Mouse (Mus musculus): ENCODE measurements around the gene Zfp385c.
"Not testable (repeated sequence)": the region's sequence is repeated elsewhere in the genome, so short reads cannot be mapped to it uniquely, and the experiment has no call there.

Gene Zfp385c

DNA sequence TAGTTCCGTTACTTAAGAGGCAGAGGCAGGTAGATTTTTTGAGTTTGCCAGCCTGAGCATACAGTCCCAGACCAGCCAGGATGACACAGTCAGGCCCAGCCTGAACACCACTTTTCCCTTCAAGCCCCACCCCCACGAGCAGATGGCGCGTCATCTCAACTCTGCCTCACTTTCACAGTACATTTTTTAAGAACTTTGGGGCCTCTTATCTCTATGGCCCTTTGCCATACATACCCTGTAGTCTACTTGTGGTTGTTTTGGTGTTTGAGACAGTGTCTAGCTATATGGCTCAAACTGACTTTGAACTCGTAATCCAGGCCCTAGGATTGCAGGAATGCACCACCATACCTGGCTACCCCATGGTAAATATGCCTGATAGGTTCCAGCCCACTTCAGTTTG lies 64.2 kb downstream of the Zfp385c start:
- in situ Hi-C loops (cut with MboI, MseI), result no loop called here

DNA sequence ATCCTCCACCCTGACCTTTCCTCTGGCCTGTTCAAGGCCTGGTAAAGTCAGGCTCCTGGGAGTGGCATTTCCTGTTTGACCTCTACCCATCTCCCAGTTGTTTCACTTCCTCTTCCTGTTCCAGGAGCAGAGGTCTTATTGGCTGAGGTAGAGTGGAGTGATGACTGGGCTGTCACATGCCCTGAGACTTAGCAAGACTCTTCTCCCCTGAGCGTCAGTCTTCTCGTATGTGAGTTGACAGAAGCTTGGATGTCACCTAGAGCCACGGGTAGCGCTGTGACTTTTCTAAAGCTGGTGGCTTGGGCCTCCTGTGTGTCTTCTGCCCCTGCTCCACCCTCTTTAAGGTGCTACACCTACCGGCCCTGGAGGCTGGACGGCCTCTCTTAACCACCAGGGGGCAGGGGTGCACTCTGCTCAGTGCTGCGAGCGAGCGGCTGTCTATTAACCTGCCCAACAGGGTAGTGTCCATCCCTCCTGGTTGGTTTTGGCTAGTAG lies 65.5 kb downstream of the Zfp385c start:
- in situ Hi-C loops (cut with MboI, MseI), result no loop called here

DNA sequence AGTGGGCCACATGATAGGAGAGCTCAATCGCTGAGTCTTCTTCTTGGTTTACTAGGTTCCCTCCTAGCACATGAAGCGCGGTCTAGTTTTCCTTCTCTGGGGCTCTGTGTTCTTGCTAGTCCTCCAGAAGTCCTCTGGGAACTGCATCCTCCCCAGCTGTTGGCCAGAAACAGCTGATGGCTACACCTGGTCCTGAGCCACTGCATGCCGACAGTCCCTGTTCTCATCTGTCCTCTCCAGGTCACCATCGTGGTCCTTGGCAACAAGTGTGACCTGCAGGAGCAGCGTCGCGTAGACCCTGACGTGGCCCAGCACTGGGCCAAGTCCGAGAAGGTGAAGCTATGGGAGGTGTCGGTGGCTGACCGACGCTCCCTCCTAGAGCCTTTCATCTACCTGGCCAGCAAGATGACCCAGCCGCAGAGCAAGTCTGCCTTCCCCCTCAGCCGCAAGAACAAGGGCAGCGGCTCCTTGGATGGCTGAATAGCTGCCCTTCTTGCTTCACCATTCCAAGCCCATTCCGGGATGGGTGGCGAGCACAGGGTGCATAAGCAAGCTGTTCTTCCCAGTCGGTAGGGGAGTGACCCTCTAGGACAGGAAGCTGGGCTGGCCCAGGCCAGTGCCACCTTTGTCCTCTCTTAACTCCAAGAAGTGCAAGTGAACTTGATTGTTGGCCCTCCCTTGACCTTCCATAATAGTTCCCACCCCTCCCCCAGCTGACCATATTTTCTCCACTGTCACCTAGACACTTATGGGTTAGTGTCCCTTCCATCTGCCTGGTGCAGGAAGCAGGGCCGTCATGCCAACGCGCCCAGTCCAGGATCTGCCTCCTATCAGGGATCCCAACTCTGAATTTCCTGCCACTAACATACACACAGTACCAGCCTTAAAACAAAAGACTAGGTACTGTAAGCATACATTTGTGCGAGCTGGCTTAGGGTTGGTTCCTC lies 66.2 kb downstream of the Zfp385c start:
- in situ Hi-C loops (cut with MboI, MseI), result no loop called here

DNA sequence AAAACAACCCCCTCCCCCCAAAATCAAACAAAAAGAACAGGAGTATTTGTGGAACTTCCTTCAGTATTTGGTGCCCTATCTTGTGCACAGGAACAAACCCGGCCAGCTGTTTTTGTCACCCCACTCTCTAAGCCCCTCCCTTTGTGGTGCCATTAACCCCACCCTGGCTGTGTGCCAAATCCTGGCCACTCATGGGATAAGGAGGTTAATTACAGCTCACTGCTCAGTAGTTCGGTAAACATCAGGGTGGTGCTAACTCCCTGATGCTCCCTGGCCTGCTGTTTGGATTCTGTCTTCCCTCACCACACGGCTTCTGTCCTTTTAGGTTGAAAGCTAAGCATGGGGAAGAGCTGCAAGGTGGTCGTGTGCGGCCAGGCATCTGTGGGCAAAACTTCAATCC lies 68.4 kb downstream of the Zfp385c start:
- in situ Hi-C loops (cut with MboI, MseI), result no loop called here

DNA sequence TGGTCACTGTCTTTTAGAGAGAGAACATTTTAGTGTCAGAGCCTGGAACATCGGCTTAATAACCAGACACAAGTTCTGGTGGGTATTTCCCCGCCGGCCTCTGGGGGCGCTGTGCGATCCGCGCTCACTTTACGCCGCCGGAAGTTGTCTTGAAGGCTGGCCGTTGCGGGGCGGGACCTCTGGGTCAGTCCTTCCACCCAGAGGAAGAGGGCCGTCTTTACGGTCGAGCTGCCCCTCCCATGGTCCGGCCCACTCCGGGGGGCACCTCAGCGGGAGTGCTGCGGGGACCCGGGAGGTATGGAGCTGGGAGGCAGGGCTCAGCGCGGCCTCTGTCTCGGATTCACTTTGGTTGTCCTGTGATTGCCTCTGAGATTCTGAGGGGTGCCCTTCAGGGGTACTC lies 69.5 kb downstream of the Zfp385c start:
- in situ Hi-C loops (cut with MboI, MseI), result no loop called here

DNA sequence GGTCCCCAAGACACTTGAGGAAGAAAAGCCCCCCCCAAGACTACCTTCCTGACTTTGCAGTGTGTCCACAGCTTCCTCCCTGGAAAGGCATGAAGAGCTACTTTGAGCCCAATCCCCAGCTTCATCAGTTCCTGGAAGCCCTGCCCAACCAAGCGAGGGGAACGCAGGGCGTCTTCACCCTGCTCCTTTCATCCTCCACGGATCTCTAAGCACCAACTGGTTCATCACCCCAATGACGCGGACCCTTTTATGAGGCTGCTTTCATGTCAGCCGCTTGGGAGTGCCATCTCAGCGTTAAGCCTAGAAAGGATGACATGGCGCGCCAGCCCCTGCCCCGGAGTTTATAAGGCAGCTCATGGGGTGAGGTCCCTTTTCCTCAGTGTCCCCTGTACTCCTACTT lies 72.3 kb downstream of the Zfp385c start, which contains the start of gene Dnajc7:
Dnajc7 (minus strand) TSS at position 187 of the 400 bp plus-strand sequence.
- in situ Hi-C loops (cut with MboI, MseI), result no loop called here

DNA sequence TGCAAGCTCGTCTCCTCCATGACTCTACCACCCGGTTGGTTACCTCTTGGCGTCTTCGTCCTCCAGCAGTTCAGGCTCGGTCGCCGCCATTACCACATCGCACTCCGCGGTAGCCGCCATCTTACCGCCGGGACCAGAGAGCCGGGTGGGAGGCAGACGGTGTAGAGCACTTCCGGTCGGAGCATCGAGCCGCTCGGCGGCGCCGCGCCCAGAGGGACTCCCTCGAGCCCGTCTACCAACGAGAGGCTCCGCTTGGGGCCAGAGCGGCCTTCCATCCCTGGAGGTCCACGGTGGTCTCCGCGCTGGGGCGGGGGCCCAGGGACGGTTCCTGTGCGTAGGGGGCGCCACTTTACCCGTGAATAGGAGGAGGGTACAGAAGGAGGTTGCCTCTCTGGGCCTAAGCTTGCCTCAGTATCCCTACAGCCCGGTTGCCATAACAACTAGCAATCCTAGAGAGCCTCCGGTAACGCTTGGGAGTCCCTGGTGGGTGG lies 72.7 kb downstream of the Zfp385c start:
- in situ Hi-C loops (cut with MboI, MseI), result no loop called here

DNA sequence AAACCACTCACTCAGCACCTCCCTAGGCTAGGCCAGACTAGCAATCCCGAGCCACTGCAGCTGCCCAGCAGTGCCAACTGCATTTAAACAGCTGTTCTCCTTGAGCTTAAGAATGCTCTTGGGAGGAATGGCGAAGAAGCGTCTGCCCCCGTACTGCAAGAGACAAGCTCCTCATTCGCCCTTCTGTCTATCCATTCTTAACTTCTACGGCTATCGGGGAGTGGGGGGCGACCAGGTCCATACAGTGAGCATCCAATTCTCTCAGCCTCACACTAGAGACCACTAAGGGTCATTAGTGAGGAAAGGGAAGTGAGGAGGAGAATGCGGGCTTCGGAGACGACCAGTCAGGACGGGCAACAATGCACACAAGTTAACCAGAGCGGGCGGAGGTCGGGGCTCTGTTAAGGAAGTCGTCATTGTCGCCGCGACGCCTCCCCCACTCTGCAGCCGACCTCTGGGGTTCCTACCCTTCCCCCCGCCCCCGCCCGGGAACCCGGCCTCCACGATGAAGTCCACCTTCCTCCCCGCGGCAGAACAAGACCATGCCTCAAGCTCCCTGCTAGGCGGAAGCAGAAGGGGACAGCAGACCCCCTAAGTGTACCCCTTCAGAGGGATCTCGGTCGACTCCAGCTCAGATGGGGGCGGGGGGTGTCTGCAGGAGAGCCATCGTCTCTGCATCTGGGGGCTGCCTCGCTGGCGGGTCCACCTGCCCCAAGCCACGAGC lies 73.3 kb downstream of the Zfp385c start, which contains the start of gene Nkiras2:
Nkiras2 (plus strand) TSS at position 484 of the 724 bp plus-strand sequence.
- in situ Hi-C loops (cut with MboI, MseI), result no loop called here

DNA sequence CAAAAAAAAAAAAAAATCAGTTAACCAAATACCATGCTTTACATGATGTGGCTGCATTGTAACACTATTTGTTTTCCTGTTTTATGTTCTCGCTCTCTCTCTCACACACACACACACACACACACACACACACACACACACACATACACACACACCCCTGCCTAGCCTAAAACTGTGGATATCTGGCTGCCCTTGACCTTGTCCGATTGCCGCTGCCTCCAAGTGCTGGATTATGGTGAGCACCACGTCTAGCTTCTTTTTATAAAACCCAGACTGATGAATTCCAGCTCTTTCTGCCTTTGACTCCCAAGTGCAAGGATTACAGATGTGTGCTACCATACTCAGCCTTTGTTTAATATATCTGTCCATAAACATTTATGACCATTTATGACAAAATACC lies 74.8 kb downstream of the Zfp385c start:
- in situ Hi-C loops (cut with MboI, MseI), result no loop called here

DNA sequence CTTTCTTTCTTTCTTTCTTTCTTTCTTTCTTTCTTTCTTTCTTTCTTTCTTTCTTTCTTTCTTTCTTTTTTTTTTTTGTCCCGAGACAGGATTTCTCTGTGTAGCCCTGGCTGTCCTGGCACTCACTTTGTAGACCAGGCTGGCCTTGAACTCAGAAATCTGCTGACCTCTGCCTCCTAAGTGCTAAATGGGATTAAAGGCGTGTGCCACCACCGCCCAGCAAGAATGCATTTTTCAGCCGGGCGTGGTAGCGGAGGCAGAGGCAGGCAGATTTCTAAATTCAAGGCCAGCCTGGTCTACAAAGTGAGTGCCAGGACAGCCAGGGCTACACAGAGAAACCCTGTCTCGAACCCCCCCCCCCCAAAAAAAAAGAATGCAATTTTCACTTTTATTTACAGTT lies 75.4 kb downstream of the Zfp385c start:
- in situ Hi-C loops (cut with MboI, MseI), result not testable (repeated sequence)

DNA sequence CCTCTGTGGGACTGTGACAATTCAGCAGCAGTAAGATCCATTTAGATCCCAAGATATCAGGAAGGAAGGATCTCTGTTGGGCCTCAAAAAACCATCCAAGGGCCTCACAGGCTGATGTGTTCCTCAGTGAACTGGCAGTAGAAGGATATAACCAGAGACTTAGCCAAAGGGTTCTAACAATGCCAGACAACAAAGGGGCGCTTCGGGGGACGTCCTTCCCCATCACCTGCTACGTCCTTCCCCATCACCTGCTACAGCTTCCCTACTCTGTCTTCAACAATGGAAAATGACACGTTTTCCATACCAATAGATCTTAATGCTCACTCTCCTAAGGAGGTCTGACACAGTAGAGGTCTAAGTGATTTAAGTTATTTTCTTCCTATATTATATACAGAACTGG lies 75.9 kb downstream of the Zfp385c start:
- in situ Hi-C loops (cut with MboI, MseI), result no loop called here

DNA sequence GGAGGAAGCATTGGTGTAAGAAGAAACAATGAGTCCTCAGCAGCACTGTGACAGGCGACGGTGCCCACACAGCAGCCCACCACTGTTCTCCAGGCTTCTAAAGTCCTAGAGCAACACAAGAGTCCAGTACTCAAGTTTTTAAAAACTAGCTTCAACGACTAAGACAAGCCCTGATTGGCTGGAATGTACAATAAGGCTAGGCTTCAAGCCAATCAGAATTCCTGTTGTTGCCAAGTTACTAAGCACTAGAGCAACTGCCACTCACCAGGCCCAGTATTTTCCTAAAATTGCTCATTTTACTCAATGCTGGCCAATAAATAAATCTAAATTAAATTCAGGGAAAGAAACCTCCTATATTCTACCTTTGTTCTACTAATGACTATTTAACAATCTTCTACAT lies 79.0 kb downstream of the Zfp385c start:
- in situ Hi-C loops (cut with MboI, MseI), result no loop called here

DNA sequence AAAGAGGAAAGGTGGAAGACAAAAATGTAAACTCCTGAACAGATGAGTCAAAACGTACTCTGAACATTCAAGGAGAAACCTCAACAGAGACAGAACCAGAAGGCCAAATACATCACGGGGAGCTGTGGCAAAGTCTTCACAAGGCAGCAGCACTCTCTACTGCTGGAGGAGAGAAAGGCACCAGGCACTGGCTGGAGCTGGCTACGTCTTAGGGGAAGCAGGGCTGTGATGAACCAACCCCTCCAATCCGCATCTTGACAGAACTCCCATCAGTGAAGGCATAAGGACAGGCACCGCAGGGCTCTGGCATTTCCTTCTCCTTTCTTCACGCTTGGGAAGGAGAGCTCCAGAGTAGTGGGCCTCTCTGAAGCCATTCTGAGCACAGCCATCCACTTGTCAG lies 80.6 kb downstream of the Zfp385c start:
- in situ Hi-C loops (cut with MboI, MseI), result no loop called here

DNA sequence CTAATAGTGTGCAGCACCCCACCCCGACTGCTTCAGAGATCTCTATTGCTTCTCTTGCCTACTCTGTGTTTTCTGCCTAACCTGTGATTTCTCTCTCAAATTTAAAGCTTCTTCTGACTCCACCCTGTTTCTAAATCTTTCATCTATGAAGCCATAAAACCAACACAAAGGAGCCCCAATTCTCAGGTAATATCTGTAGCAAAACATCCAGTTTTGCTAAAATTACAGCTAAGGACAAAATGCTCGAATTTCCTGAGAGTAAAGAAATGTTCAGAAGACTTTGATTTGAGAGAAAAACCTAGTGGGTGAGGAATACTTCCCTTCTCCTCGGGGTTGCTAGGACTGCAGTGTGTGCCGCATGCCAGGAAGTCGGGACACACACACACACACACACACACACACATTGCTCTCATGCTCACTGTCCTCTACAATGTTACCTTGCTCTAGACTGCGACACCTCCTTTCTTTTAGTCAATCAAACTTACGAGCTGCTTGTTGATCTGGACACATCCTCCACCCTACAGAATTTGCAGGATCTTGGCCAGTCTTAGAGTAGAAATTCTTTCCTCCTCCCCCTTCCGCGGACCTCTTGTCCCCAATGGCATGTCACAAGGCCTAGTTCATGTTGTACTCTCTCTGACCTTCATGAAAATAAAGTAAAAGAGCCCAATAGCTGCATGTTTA lies 82.1 kb downstream of the Zfp385c start:
- in situ Hi-C loops (cut with MboI, MseI), result no loop called here

DNA sequence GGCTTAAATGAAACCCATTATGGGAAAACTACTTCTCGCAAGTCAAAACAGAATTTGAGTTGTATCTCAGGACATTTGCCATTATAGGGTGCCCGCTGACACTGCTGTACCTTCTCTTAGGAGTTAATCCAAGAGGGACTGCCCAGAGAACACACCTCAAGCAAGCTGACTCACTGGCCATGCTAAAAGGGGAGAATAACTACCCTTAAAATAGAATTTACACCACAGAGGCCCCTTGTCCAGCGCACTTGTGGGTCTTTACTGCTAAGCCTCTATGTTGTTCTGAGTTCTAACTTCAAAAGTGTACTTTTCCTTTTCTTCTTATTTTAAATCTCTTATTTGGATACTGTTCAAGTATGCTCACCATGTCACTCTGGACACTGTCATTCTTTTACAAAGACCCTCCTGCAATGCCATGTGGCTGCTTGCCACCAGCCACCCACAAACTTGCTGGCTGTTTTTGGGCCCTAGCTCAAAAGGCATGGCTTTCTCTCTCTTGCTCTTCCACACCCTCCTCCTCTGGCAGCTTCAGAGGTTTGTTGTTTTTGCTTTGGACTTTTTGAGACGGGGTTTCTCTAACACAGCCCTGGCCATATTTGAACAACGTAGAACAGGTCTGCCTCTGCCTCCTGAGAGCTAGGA lies 82.8 kb downstream of the Zfp385c start:
- in situ Hi-C loops (cut with MboI, MseI), result no loop called here

DNA sequence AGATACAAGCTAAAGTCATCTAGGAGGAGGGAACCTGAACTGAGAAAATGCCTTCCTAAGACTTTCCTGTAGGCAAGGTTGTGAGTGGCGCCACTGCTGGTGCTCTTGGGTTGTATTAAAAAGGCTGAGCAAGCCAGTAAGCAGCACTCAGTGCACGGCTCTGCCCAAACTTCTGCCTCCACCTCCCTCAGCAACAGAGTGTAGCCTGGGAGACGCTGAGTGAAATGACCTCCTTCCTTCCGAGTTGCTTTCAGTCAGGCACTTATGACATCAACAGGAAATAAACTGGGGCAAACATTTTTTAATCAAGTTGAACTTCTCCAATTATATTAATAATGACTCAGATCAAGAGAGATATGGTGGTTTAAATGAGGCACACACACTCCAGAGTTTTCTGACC lies 83.5 kb downstream of the Zfp385c start:
- in situ Hi-C loops (cut with MboI, MseI), result no loop called here

DNA sequence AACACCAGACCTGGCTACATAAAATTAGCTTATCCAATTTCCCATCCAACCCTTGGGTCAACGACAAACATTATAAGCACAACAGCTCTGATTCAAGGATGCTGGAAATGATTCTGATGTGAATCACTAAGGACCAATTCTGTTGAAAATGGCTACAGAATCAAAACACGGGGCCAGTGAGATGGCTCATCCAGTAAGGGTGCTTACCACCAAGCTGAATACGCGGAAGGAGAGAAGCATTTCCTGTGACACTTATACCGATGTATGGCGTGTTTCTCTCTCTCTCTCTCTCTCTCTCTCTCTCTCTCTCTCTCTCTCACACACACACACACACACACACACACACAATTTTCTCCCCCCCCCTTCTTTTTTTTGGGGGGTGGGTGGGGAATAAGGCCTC lies 85.1 kb downstream of the Zfp385c start:
- in situ Hi-C loops (cut with MboI, MseI), result no loop called here

DNA sequence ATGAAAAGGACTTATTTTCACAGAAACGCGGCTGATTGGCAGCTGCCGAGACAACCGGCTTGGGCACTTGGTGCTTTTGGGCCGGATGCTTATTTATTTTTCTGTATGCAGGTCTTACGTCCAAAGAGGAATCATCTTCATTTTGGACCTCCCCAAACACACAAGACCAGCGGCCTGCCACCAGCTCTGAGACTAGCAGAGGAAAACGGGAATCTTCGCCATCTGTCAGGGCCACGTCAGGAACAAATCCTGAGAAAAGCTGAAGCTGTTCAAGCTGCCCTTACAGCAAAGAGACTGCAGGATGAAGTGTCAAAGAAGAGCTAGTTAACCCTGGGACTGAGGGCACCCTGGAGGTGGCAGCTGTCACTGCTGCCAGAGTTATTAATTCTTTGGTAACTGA lies 86.8 kb downstream of the Zfp385c start:
- in situ Hi-C loops (cut with MboI, MseI), result no loop called here

DNA sequence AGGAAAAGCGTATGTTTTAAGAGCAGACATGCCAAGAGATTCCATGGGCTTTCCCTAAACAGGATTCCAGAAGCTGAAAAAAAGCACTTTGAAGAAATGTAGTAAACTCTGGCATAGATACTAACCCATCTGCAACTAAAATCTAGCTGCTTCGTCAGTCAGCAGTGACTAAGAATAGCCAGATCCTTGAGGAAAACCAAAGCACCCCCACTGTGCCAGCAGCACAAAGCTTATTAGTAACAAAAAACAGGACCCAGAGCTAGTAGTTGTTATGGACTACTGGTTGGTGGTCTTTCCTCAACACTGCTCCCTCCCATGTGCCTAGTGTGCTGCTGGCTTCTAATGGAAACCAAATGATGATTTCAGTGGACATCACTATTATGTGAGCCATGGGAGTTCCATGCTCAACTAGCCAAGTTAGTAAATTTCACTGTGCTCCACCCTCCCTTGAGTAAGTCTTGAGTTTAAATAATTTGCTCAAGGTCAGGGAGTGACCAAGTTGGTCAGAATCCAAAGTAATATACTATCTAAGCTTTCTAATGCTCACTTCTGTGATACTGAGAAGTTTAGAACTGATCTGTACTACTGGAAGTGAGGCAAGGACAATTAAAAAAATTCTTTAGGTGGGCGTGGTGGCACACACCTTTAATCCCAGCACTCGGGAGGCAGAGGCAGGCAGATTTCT lies 87.8 kb downstream of the Zfp385c start:
- in situ Hi-C loops (cut with MboI, MseI), result no loop called here

DNA sequence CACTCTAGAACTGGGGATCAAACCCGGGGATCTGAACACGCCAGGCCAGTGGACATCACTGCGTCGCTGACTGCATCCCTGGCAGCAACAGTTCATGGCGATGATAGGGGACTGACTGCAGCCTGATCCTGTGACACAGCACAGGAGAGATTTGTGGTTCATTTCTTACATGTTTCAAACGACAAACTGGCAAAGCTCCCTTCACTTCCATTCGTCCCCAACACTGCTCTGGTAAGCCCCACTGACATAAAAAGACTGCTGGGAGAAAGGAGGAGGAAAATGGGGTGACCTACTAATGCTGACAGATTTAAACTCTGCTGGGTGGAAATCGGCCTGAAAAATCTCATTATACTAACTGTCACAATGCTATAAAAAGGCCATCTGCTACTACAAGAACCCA lies 88.4 kb downstream of the Zfp385c start:
- in situ Hi-C loops (cut with MboI, MseI), result no loop called here

DNA sequence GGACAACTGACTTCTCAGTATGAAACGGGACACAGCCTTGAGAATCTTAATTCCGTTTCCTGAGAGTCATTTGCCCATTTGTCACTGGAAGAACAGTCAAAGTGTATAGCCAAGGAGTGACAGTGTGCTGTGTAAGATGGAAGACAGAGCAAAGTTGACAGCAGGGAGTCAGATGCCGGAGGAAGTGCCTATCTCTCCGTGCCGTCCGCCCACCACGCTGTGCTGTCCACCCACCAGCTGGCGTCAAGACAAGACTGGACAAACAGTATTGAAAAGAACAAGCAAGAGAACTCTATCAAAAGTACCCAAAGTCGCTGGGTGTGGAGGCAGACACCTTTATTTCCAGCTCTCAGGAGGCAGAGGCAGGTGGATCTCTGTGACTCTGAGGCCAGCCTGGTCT lies 89.1 kb downstream of the Zfp385c start:
- in situ Hi-C loops (cut with MboI, MseI), result no loop called here
